Mouse (Mus musculus) brown adipose tissue, adult 24 weeks (tissue): ENCODE results near the gene Pdzk1. TPM values are rescaled to one million over a fixed set of nuclear protein-coding genes. Genes with fewer than 3 reads are reported as not detected.

ENCODE experiments used
- H3K27ac ChIP-seq: fragments of 200-500 bp; replicated peaks from 2 replicates; pipeline ENCODE4 v1.5.1; 2012; ENCODE audit warnings: low read depth, mild to moderate bottlenecking, low read length
- H3K4me1 ChIP-seq: fragments of 200-500 bp; 2 replicates; pipeline ENCODE4 v1.6.1; 2012; ENCODE audit warnings: low read length, mixed read lengths; ENCODE audit not compliant: control insufficient read depth, insufficient read depth, insufficient read length
- H3K4me3 ChIP-seq: fragments of 200-500 bp; 2 replicates; pipeline ENCODE4 v1.5.1; 2012; ENCODE audit warnings: low read depth, mild to moderate bottlenecking, low read length, moderate library complexity; ENCODE audit not compliant: insufficient read depth
- polyA plus RNA-seq: library from polyadenylated mRNA; stranded (reverse); fragments of >200 nt; gene quantifications from 2 replicates; pipeline ENCODE4 v1.2.4, GENCODE M21; 2012; ENCODE audit not compliant: missing spikeins, insufficient read depth, insufficient read length

Pdzk1 gene
- polyA plus RNA-seq, 1 experiment, result not detected

DNA sequence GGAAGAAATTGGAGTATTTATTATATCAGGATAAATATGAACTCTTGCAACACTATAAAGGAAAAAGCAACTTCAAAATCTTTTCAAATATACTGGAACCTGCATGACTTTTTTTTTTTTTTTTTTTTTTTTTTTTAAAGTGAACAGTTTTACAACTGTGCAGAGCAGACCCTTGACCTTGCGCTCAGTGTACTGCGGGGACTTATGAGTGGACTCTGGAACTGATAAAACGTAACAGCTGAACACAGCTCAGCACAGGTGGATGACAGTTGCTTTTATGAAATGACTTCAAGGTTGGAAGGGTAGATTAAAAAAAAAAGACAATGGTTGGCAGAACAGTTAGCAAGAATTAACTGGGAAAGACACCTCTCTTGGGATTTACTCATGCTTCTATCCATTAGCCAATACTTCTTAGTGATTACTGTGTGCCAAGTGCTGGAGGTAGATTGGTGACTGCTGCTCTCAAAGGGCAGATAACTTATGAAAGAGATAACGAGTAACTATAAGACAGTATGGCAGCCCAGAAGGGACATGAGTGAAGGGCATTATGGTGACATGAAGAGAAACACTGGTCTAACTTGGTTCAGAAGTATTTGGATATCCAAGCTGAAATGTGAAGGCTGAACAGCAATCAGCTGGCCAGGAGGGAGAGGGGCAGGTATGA is 73.4 kb downstream of the Pdzk1 start:
- no peak overlapping the region for H3K4me3 ChIP-seq
- no peak overlapping the region for H3K27ac ChIP-seq
- no peaks in the 10 kb centered on the region; the same call in 1 of the 2 replicates for H3K4me1 ChIP-seq

DNA sequence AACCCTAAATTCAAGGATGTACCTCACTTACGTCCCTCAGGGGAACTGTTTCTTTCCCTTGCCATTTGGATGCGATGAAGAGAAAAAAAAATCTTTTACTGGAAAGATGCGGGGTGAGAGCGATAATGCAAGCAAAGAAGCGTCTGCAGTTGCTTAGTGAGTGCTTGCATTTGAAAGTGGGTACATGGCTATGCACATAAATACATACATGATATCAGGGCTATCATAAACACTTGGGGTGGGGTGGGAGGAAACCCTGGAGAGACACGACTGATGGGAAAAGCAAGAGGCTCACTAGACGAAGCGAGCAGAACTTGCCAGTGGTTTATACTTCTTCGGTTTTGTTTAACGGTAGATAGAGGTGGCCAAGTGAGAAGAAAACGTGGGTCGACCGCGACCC is 75.3 kb downstream of the Pdzk1 start, which contains the start of gene Gja5:
TSS of gene Gja5 (plus strand) at position 301 of the 400 bp plus-strand sequence.
- Histone ChIP-seq H3K27ac (no peak within 1 kb of the TSS), H3K4me3 (peak within 1 kb of the TSS; percentile 86), H3K4me1 (no peaks in the 10 kb centered on the region; the same call in 1 of the 2 replicates)

DNA sequence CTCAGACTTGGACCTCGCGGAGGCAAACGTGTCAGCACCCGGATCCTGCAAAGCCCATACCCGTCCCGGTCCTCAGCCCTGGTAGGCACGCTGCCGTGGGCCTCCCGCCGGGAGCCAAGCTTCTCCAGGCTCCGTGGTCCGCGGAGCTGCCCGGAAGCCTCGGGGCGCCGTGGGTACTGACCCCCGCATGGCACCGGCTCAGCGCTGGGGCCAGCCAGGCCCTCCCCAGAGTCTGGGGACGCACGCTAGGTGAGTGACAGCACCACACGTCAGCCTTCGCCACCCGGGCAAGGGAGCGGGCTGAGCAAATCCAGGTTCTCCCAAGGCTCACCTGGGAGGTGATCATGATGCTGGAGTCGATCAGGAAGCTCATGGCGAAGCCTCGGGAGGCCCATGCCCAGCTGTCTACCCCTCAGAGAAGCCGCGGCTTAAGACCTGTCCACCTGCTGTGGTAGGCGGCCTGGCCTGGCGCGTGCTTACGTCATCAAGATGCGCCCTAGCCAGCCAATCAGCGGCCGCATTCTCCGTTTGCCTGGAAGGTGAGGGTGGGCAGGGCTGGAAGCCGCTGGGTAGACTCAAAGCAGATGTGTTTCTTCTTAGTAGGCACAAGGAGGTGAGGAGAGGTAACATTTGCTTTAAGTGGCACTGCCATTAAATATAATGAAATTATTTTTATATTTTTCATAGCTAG is 75.9 kb downstream of the Pdzk1 start, which contains the start of gene Gpr89:
TSS of gene Gpr89 (minus strand) at position 496 of the 691 bp plus-strand sequence.
- Histone ChIP-seq H3K27ac (no peak within 1 kb of the TSS), H3K4me3 (peak within 1 kb of the TSS; percentile 86), H3K4me1 (no peaks in the 10 kb centered on the region; the same call in 1 of the 2 replicates)

DNA sequence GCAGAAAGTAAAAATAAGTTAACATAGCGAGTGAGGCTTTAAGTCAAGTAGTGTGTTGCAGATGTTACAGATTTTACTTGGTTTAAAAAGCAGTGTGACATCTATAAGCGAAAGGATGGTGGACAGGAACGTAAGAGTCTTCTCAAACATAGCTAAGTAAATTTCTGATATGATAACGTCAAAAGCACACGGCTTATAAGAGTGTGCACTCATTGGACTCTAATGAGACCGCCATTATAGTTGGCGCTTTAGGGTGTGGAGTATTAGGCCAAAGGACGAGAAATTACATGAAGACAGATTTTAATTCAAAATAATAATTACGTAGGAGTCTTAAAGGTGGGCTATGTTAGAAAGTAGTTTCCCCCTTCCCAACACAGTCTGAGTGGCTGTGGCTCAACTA is 76.5 kb downstream of the Pdzk1 start:
- no peak overlapping the region for H3K27ac ChIP-seq
- H3K4me3 ChIP-seq, result peak overlapping the region; percentile 86
- H3K4me1 ChIP-seq, result no peaks in the 10 kb centered on the region; the same call in 1 of the 2 replicates

Other genes with a start within 250 kb of the Pdzk1 start
- gene Polr3gl, start 235.1 kb upstream of the Pdzk1 start, polyA plus RNA-seq, result 39.0 and 72.4 TPM in 2 replicates
- gene Ankrd34a, start 232.6 kb upstream of the Pdzk1 start, polyA plus RNA-seq, result not detected in 2 replicates
- gene Lix1l, start 228.1 kb upstream of the Pdzk1 start, polyA plus RNA-seq, result 10.0 and 11.0 TPM in 2 replicates
- 78.8 and 110 TPM in 2 replicates for gene Rbm8a, start 199.4 kb upstream of the Pdzk1 start, polyA plus RNA-seq
- gene Pex11b, start 193.9 kb upstream of the Pdzk1 start, polyA plus RNA-seq, result 31.9 and 35.4 TPM in 2 replicates
- not detected in 2 replicates for gene Gm42957, start 193.8 kb upstream of the Pdzk1 start, polyA plus RNA-seq
- 0.20 and 0.67 TPM in 2 replicates for gene Itga10, start 183.7 kb upstream of the Pdzk1 start, polyA plus RNA-seq
- 0.29 TPM in 1 of 2 replicates, not detected in the other for gene Ankrd35, start 159.2 kb upstream of the Pdzk1 start, polyA plus RNA-seq
- 8.2 and 9.0 TPM in 2 replicates for gene Pias3, start 132.9 kb upstream of the Pdzk1 start, polyA plus RNA-seq
- gene Nudt17, start 120.7 kb upstream of the Pdzk1 start, polyA plus RNA-seq, result 4.4 and 5.3 TPM in 2 replicates
- 23.7 and 25.5 TPM in 2 replicates for gene Polr3c, start 101.7 kb upstream of the Pdzk1 start, polyA plus RNA-seq
- gene Rnf115, start 101.6 kb upstream of the Pdzk1 start, polyA plus RNA-seq, result 23.6 and 25.6 TPM in 2 replicates
- gene Cd160, start 67 bp downstream of the Pdzk1 start, polyA plus RNA-seq, result not detected in 2 replicates
- 2.0 and 2.6 TPM in 2 replicates for gene Gja5, start 75.4 kb downstream of the Pdzk1 start, polyA plus RNA-seq
- gene Gpr89, start 76.1 kb downstream of the Pdzk1 start, polyA plus RNA-seq, result 15.9 and 20.0 TPM in 2 replicates
- gene Gja8, start 96.7 kb downstream of the Pdzk1 start, polyA plus RNA-seq, result not detected in 2 replicates